9 mouse cellular contexts compared by ENCODE assay signal in genomic region chr7:99384101-99384611, GRCm38 (mm10). TPM values are rescaled to one million over a fixed set of nuclear protein-coding genes. Genes with fewer than 3 reads are reported as not detected.
DNase-seq lines count a peak whose midpoint lies in the region.
"Had no signal": no experiment of that assay in that cellular context is flagged by ENCODE, and none has a peak within 500 bp of the region (broad histone marks: within the 10 kb centered on the region; RNA-seq: fewer than 3 reads in every experiment).

No protein-coding gene starts in this region.

- H3K27me3 ChIP-seq in midbrain, embryonic 10.5 days (ENCODE audit: low read depth, poor library complexity, severe bottlenecking): peaks cover 27% of the 10 kb centered on the region

- H3K9me3 ChIP-seq in midbrain, embryonic 10.5 days (replicated peaks): no peaks in the 10 kb centered on the region

- H3K4me3 ChIP-seq in midbrain, embryonic 10.5 days: peak overlapping the region; percentile 78

- peak; percentile 39 for DNase-seq in adrenal gland, postnatal 10 days
- no peak for DNase-seq in adrenal gland, adult 18-20 months (ENCODE audit: low spot score in 2 of 2)
- DNase-seq in heart, adult 9 months (ENCODE audit: low spot score in 2 of 2): peak; percentile 33 to 51
- DNase-seq in kidney, adult 9 months: peak; percentile 47
- no peak for DNase-seq in midbrain, embryonic 10.5 days (ENCODE audit: low spot score)
- no peak for DNase-seq in ovary, postnatal 10 days (ENCODE audit: low spot score)
- no peak for DNase-seq in gastrocnemius, postnatal 25 days
- no peak for DNase-seq in spleen, adult 12 weeks (ENCODE audit: low spot score)

- H3K27ac ChIP-seq in midbrain, embryonic 10.5 days (replicated peaks): peak overlapping the region; percentile 97
- H3K27ac ChIP-seq: macrophage had no signal

- peaks cover 25% of the 10 kb centered on the region for H3K36me3 ChIP-seq in midbrain, embryonic 10.5 days

- 37% methylated on average over 4 of the region's 4 CpGs for WGBS in midbrain, embryonic 10.5 days

- H3K4me1 ChIP-seq in midbrain, embryonic 10.5 days: peaks cover 93% of the 10 kb centered on the region

RNA-seq across cellular contexts. Expression of gene Gdpd5, which starts 2.9 kb away (rescaled TPM):
- 10 to 100 TPM; 11.5 to 16.6 TPM for total RNA-seq in adrenal gland, postnatal 10 days (2021)
- total RNA-seq in adrenal gland, adult 18-20 months (2021): 1 to 10 TPM; 5.4 to 7.5 TPM
- polyA plus RNA-seq in midbrain, embryonic 10.5 days (2016; fragmentation: Nextera tagmentation; extraction: Ambion mirVana): 23.5 and 28.2 TPM in 2 replicates
- total RNA-seq in gastrocnemius, postnatal 25 days (2021): 1 to 10 TPM; 2.6 to 3.0 TPM

RNA-seq across cellular contexts. Expression of gene Serpinh1, which starts 31.1 kb away (rescaled TPM):
- 100 to 1,000 TPM; 331 to 363 TPM for total RNA-seq in adrenal gland, postnatal 10 days (2021)
- 100 to 1,000 TPM; 244 to 442 TPM for total RNA-seq in adrenal gland, adult 18-20 months (2021)
- polyA plus RNA-seq in midbrain, embryonic 10.5 days (2016; fragmentation: Nextera tagmentation; extraction: Ambion mirVana): 789 and 882 TPM in 2 replicates
- total RNA-seq in gastrocnemius, postnatal 25 days (2021): 100 to 1,000 TPM; 123 to 166 TPM

Comparison
In these comparisons a context has a peak if more than half of its experiments do, and no peak if none do; other contexts are left out.
1. DNase-seq: peak in adrenal gland, postnatal 10 days (single experiment), heart, adult 9 months (2 of 2) and kidney, adult 9 months (single experiment); none in adrenal gland, adult 18-20 months (0 of 2), midbrain, embryonic 10.5 days (single experiment), ovary, postnatal 10 days (single experiment), gastrocnemius, postnatal 25 days (single experiment) and spleen, adult 12 weeks (single experiment).